Mouse (Mus musculus): Measurements from ENCODE around the gene Hnf1a. TPM values are rescaled to one million over a fixed set of nuclear protein-coding genes. Genes with fewer than 3 reads are reported as not detected.

Hnf1a gene
- polyA plus RNA-seq, 1 experiment from 2014 or later: not detected

DNA sequence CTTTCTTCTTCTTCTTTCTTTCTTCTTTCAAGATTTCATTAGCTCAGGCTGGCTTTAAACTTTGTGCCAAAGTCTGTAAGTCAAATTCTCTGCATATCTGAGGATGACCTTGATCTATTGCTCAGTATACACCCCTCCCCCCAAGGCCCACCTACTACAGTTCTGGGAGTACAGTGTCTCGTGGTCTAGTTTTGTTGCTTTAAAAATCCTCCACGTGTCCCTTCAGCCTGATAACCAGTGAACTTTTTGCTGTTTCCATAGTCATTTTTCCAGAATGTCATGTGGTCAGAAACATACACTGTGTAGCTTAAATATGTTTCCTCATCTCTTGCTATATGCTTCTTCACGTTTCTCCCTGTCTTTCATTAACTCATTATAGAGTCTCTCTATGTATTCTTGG lies 39.1 kb upstream of the Hnf1a start:
- DNase-seq (ENCODE audit: low spot score) (no peak), ATAC-seq (ENCODE audit: insufficient read depth, low FRiP score, low TSS enrichment) (no peak)
- 68% methylated on average over 3 of the region's 3 CpGs for WGBS
- Histone ChIP-seq H3K4me3 (ENCODE audit: low read depth, low read length) (no peak overlapping the region; the same call in 1 of the 2 replicates), H3K27ac (ENCODE audit: low read depth, low read length) (no peak overlapping the region), H3K27me3 (ENCODE audit: control insufficient read depth, insufficient read depth, low read length) (no peaks in the 10 kb centered on the region), H3K9me3 (ENCODE audit: control insufficient read depth, low read length) (no peaks in the 10 kb centered on the region), H3K36me3 (ENCODE audit: control insufficient read depth, insufficient read depth, low read length) (no peaks in the 10 kb centered on the region), H3K9ac (ENCODE audit: low read length) (no peak overlapping the region), H3K4me2 (ENCODE audit: low read depth) (no peak overlapping the region), H3K4me1 (ENCODE audit: control insufficient read depth, insufficient read depth, low read length) (peaks cover 12% of the 10 kb centered on the region)

DNA sequence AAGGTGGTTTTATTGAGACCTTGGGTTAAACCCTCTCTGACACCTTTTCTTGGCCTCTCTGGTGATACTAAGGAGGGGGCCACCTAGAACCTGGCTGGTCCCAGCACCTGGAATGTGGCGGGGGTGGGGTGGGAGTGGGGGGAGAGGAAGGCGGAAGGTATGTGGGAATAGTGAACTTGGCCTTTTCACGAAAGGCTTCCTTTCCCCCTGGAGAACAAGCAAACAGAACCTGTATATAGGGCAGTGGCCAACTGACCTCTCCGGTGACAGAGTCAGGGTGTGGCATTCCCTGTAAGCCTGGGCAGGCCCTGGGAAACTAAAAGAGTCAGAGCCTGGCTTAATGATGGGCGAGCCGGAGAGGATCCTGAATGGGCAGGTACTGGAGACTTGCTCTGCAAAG lies 38.2 kb upstream of the Hnf1a start:
- Histone ChIP-seq H3K9me3 (ENCODE audit: control insufficient read depth, low read length) (no peaks in the 10 kb centered on the region), H3K27me3 (ENCODE audit: control insufficient read depth, insufficient read depth, low read length) (no peaks in the 10 kb centered on the region), H3K36me3 (ENCODE audit: control insufficient read depth, insufficient read depth, low read length) (no peaks in the 10 kb centered on the region), H3K4me1 (ENCODE audit: control insufficient read depth, insufficient read depth, low read length) (peaks cover 12% of the 10 kb centered on the region), H3K4me2 (ENCODE audit: low read depth) (no peak overlapping the region), H3K9ac (ENCODE audit: low read length) (no peak overlapping the region), H3K4me3 (ENCODE audit: low read depth, low read length) (no peak overlapping the region), H3K27ac (ENCODE audit: low read depth, low read length) (no peak overlapping the region)
- DNase-seq (ENCODE audit: low spot score) (no peak), ATAC-seq (ENCODE audit: insufficient read depth, low FRiP score, low TSS enrichment) (no peak)
- WGBS: 85% methylated on average over 6 of the region's 6 CpGs

DNA sequence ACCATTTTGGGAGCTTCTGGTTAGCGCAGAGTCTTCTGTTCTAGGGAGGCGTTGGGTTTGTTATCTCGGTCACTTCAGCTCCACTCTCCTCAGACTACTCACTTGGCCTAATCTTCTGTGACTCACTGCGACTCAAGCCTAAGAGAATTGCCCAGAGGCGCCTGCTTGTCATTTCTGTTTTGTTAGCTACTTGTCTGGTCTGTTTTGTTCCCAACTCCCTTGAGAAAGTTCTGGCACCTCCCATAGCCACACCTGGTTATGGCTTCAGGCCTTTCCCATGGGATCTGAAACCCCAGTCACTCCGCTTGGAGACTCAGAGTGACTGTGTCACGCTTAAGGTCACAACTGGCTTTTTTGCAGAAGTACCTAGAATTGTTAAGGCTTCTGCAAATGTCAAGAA lies 37.4 kb upstream of the Hnf1a start:
- Histone ChIP-seq H3K4me1 (ENCODE audit: control insufficient read depth, insufficient read depth, low read length) (peaks cover 12% of the 10 kb centered on the region), H3K4me3 (ENCODE audit: low read depth, low read length) (no peak overlapping the region), H3K9ac (ENCODE audit: low read length) (no peak overlapping the region), H3K27me3 (ENCODE audit: control insufficient read depth, insufficient read depth, low read length) (no peaks in the 10 kb centered on the region), H3K27ac (ENCODE audit: low read depth, low read length) (no peak overlapping the region), H3K36me3 (ENCODE audit: control insufficient read depth, insufficient read depth, low read length) (no peaks in the 10 kb centered on the region), H3K4me2 (ENCODE audit: low read depth) (no peak overlapping the region), H3K9me3 (ENCODE audit: control insufficient read depth, low read length) (no peaks in the 10 kb centered on the region)
- DNase-seq (ENCODE audit: low spot score): no peak
- ATAC-seq (ENCODE audit: insufficient read depth, low FRiP score, low TSS enrichment): no peak
- 87% methylated on average over 7 of the region's 7 CpGs for WGBS

DNA sequence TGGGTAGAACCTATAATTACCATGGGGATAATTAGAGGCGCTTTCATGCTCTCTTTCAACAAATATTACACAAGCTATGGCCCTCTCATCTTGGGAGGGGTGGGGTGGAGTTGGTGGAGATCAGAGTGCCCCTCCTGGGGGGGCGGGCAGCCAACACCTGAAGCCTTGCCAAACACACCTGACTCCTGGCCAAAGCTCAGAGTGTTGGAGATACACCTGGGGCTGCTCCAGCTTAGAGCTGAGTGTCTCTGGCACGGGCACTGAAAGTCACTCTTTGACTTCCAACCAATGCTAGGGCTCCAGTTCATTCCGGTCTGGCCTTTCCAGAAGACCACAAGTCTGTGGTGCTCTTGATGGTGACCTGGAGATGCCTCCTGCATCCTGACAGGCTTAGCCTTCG lies 36.9 kb upstream of the Hnf1a start:
- DNase-seq (ENCODE audit: low spot score) (no peak), ATAC-seq (ENCODE audit: insufficient read depth, low FRiP score, low TSS enrichment) (no peak)
- H3K36me3 ChIP-seq (ENCODE audit: control insufficient read depth, insufficient read depth, low read length): no peaks in the 10 kb centered on the region
- no peaks in the 10 kb centered on the region for H3K27me3 ChIP-seq (ENCODE audit: control insufficient read depth, insufficient read depth, low read length)
- H3K9ac ChIP-seq (ENCODE audit: low read length): no peak overlapping the region
- no peak overlapping the region for H3K4me3 ChIP-seq (ENCODE audit: low read depth, low read length)
- no peak overlapping the region for H3K4me2 ChIP-seq (ENCODE audit: low read depth)
- no peaks in the 10 kb centered on the region for H3K9me3 ChIP-seq (ENCODE audit: control insufficient read depth, low read length)
- WGBS: 86% methylated on average over 5 of the region's 5 CpGs
- peaks cover 11% of the 10 kb centered on the region for H3K4me1 ChIP-seq (ENCODE audit: control insufficient read depth, insufficient read depth, low read length)
- H3K27ac ChIP-seq (ENCODE audit: low read depth, low read length): no peak overlapping the region

DNA sequence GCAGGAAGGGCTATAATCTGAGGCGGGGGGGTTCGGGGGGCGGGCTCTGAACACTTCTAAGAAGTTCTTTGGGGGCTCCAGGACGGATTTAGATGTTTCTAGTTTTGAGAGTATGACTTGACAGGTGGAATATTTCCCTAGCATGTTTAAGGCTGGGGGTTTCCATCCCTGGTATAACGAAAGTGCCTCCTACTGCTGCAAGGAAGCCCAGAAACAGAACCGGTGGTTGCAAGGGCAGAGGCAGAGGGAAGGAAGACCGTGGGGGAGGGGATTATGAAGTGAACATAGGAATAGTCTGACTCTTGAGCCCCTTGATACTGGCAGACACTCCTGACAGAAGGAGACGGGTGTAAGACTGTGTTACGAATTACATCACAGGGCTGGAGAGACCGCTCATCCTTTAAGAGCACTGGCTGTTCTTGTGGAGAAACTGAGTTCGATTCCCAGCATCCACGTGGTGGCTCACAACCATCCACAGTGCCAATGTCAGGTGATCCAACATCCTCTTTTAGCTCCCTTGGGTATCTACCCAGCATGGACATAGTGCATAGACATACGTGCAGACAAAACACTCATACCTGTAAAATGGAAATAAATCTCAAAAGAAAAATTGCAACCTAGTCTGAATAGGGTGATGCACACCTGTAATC lies 32.5 kb upstream of the Hnf1a start:
- no peaks in the 10 kb centered on the region for H3K27me3 ChIP-seq (ENCODE audit: control insufficient read depth, insufficient read depth, low read length)
- DNase-seq (ENCODE audit: low spot score) (no peak), ATAC-seq (ENCODE audit: insufficient read depth, low FRiP score, low TSS enrichment) (no peak)
- no peak overlapping the region for H3K4me3 ChIP-seq (ENCODE audit: low read depth, low read length)
- H3K27ac ChIP-seq (ENCODE audit: low read depth, low read length): no peak overlapping the region
- no peaks in the 10 kb centered on the region for H3K9me3 ChIP-seq (ENCODE audit: control insufficient read depth, low read length)
- H3K9ac ChIP-seq (ENCODE audit: low read length): no peak overlapping the region
- 82% methylated on average over 13 of the region's 13 CpGs for WGBS
- no peaks in the 10 kb centered on the region for H3K4me1 ChIP-seq (ENCODE audit: control insufficient read depth, insufficient read depth, low read length)
- no peaks in the 10 kb centered on the region for H3K36me3 ChIP-seq (ENCODE audit: control insufficient read depth, insufficient read depth, low read length)
- no peak overlapping the region for H3K4me2 ChIP-seq (ENCODE audit: low read depth)

DNA sequence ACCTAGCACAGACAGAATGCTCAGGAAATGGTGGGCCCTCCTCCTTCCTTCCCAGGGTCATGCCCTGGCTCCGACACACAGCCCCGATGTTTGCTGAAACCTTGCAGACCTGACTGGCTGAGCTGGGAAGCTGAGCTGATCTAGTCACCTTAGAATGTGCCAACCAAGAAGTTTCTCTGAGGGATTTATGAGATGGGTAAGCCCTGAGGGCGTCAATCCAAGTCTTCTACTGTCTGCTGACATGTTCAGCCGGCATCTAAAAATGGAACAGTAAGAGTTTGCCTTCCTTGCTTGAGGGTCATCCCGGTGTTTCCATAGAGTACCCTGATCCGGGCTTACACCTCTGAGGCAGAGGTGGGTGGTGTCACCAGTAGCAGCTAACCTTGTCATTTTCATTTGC lies 31.9 kb upstream of the Hnf1a start:
- Histone ChIP-seq H3K9ac (ENCODE audit: low read length) (no peak overlapping the region), H3K36me3 (ENCODE audit: control insufficient read depth, insufficient read depth, low read length) (no peaks in the 10 kb centered on the region), H3K9me3 (ENCODE audit: control insufficient read depth, low read length) (no peaks in the 10 kb centered on the region), H3K27me3 (ENCODE audit: control insufficient read depth, insufficient read depth, low read length) (no peaks in the 10 kb centered on the region), H3K4me1 (ENCODE audit: control insufficient read depth, insufficient read depth, low read length) (no peaks in the 10 kb centered on the region), H3K27ac (ENCODE audit: low read depth, low read length) (no peak overlapping the region), H3K4me3 (ENCODE audit: low read depth, low read length) (no peak overlapping the region), H3K4me2 (ENCODE audit: low read depth) (no peak overlapping the region)
- no peak for ATAC-seq (ENCODE audit: insufficient read depth, low FRiP score, low TSS enrichment)
- DNase-seq (ENCODE audit: low spot score): no peak
- WGBS: 81% methylated on average over 6 of the region's 6 CpGs

DNA sequence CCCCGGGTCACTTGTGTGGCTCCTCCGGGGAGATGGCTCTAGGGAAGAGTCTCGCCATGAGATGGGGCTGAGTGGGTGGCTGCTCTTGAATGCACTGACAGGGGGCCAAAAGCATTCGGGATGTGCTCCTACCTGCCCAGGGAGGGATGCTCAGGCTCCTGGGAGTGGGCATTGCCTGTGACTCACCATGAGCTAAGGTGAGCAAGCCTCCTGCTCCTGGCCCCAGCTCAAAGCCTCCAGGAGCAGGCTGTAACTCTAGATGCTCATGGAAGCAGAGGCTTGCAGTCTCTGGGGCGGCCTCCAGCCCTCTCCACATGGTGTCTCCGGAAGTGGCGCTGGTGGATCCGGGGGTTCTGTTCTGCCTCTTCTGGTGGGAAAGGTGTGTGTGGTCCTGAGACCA lies 30.6 kb upstream of the Hnf1a start:
- WGBS: 68% methylated on average over 8 of the region's 8 CpGs
- Histone ChIP-seq H3K9me3 (ENCODE audit: control insufficient read depth, low read length) (no peaks in the 10 kb centered on the region), H3K27me3 (ENCODE audit: control insufficient read depth, insufficient read depth, low read length) (no peaks in the 10 kb centered on the region), H3K4me1 (ENCODE audit: control insufficient read depth, insufficient read depth, low read length) (no peaks in the 10 kb centered on the region), H3K4me3 (ENCODE audit: low read depth, low read length) (no peak overlapping the region), H3K27ac (ENCODE audit: low read depth, low read length) (no peak overlapping the region), H3K4me2 (ENCODE audit: low read depth) (no peak overlapping the region), H3K36me3 (ENCODE audit: control insufficient read depth, insufficient read depth, low read length) (no peaks in the 10 kb centered on the region), H3K9ac (ENCODE audit: low read length) (no peak overlapping the region)
- DNase-seq (ENCODE audit: low spot score) (no peak), ATAC-seq (ENCODE audit: insufficient read depth, low FRiP score, low TSS enrichment) (no peak)

DNA sequence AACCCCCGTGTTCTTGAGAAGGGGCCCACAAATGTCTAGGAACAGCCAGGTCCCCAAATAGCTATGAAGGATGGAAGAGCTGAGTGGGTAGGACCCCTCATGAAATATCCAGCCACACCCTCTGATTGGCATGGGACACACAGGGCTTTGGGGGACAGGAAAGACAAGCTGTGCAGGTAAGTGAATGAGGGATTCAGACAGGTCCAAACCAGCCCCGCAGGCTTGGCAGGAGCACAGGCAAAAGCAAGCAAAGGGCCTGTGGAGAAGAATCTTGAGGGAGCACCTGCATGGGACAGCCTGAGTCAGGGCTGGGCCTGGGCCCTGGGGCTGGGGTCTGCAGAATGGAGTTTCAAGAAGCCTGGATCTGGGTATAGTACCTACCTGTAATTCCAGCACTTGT lies 29.6 kb upstream of the Hnf1a start:
- H3K27me3 ChIP-seq (ENCODE audit: control insufficient read depth, insufficient read depth, low read length): no peaks in the 10 kb centered on the region
- H3K9me3 ChIP-seq (ENCODE audit: control insufficient read depth, low read length): no peaks in the 10 kb centered on the region
- H3K27ac ChIP-seq (ENCODE audit: low read depth, low read length): no peak overlapping the region
- no peak for DNase-seq (ENCODE audit: low spot score)
- H3K36me3 ChIP-seq (ENCODE audit: control insufficient read depth, insufficient read depth, low read length): no peaks in the 10 kb centered on the region
- no peak for ATAC-seq (ENCODE audit: insufficient read depth, low FRiP score, low TSS enrichment)
- H3K9ac ChIP-seq (ENCODE audit: low read length): no peak overlapping the region
- H3K4me2 ChIP-seq (ENCODE audit: low read depth): no peak overlapping the region
- H3K4me1 ChIP-seq (ENCODE audit: control insufficient read depth, insufficient read depth, low read length): no peaks in the 10 kb centered on the region
- WGBS: 78% methylated on average over 2 of the region's 2 CpGs
- H3K4me3 ChIP-seq (ENCODE audit: low read depth, low read length): no peak overlapping the region

DNA sequence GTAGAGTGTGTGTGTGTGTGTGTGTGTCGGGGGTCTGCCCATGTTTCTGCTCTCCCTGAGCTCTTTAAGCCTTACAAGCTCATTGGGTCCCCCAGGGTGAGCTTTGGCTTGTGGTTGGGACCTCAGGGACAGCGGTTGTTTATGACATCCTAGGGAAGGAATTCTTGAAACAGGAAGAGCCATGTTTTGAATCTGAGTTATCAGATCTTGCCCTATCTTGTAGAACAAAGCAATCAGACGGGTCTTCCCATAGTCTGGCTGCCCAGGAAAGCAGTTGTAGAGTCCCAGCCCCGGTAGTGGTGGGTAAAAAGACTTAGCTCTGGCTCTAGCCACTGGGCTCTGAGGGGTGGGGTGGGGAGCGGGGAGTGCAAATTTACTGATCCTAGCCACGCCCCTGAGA lies 26.4 kb upstream of the Hnf1a start:
- H3K4me2 ChIP-seq (ENCODE audit: low read depth): no peak overlapping the region
- WGBS: 76% methylated on average over 6 of the region's 6 CpGs
- H3K4me1 ChIP-seq (ENCODE audit: control insufficient read depth, insufficient read depth, low read length): no peaks in the 10 kb centered on the region
- no peak overlapping the region for H3K9ac ChIP-seq (ENCODE audit: low read length)
- no peaks in the 10 kb centered on the region for H3K36me3 ChIP-seq (ENCODE audit: control insufficient read depth, insufficient read depth, low read length)
- H3K9me3 ChIP-seq (ENCODE audit: control insufficient read depth, low read length): no peaks in the 10 kb centered on the region
- ATAC-seq (ENCODE audit: insufficient read depth, low FRiP score, low TSS enrichment) (no peak), DNase-seq (ENCODE audit: low spot score) (no peak)
- H3K4me3 ChIP-seq (ENCODE audit: low read depth, low read length): no peak overlapping the region
- H3K27me3 ChIP-seq (ENCODE audit: control insufficient read depth, insufficient read depth, low read length): no peaks in the 10 kb centered on the region
- H3K27ac ChIP-seq (ENCODE audit: low read depth, low read length): no peak overlapping the region

Measured in neural tube, embryonic 11.5 days (tissue).